Mouse (Mus musculus) left cerebral cortex, postnatal 36 days (tissue): ENCODE measurements around the gene Ccdc194. TPM values are rescaled to one million over a fixed set of nuclear protein-coding genes. Genes with fewer than 3 reads are reported as not detected.
A peak's percentile ranks its signal among the peaks of the same experiment; 100 is the strongest.

Source experiments
- DNase-seq, 2 experiments: peaks; one replicate each; pipeline ENCODE4 v3.0.0; 2021 to 2022; ENCODE audit warnings: low spot score in 2 of 2, mixed read lengths in 1 of 2
- intact Hi-C: fragments of 180-260 bp; cut with DNase I; formaldehyde crosslinking; loops from one replicate; pipeline ENCODE4 v1.15.1; 2025
- total RNA-seq, 2 experiments: library from RNA; stranded (reverse); gene quantifications; 2 replicates each; pipeline ENCODE4 v1.2.3; 2021

The Ccdc194 gene
- total RNA-seq = not detected

GRCm38 (mm10) chr8:71525226-71526050 lies at the start of gene Ccdc194:
Gene Ccdc194 (minus strand): TSS chr8:71525711.
- DNase-seq = no peak
- intact Hi-C loops = no loop called here

- DNase-seq = no peak
These were observed 49.5 kb upstream of the Ccdc194 start for GRCm38 (mm10) chr8:71575020-71575419.

GRCm38 (mm10) chr8:71574426-71574825 lies 48.9 kb upstream of the Ccdc194 start:
- DNase-seq = no peak

More at GRCm38 (mm10) chr8:71575020-71575419, 49.5 kb upstream of the Ccdc194 start:
- intact Hi-C loops = no loop called here

GRCm38 (mm10) chr8:71572847-71573633 lies 47.5 kb upstream of the Ccdc194 start:
- intact Hi-C loops = no loop called here
- DNase-seq = peak; percentile 68 to 75

More at GRCm38 (mm10) chr8:71574426-71574825, 48.9 kb upstream of the Ccdc194 start:
- intact Hi-C loops = no loop called here

GRCm38 (mm10) chr8:71572077-71572476 lies 46.6 kb upstream of the Ccdc194 start:
- no peak for DNase-seq
- intact Hi-C loops = no loop called here

- intact Hi-C loops = no loop called here
- DNase-seq = peak; percentile 94 to 96
These were observed 44.9 kb upstream of the Ccdc194 start for GRCm38 (mm10) chr8:71570291-71570954.

- intact Hi-C loops = loop anchor here (2.0 kb wide), 1 partner anchor 23 kb away; the partner anchor contains the start of gene Pgls
- peak; percentile 91 to 93 for DNase-seq
These were observed 44.1 kb upstream of the Ccdc194 start for GRCm38 (mm10) chr8:71569366-71570290.

- DNase-seq = no peak
- intact Hi-C loops = loop anchor here (2.0 kb wide), 1 partner anchor 24 kb away; the partner anchor contains the start of gene Pgls
These were observed 43.4 kb upstream of the Ccdc194 start for GRCm38 (mm10) chr8:71568941-71569340.

- peak; percentile 50 to 52 for DNase-seq
- intact Hi-C loops = loop anchor here (2.0 kb wide), 1 partner anchor 24 kb away; the partner anchor contains the start of gene Pgls
These were observed 43.0 kb upstream of the Ccdc194 start, which contains the start of gene Slc27a1 for GRCm38 (mm10) chr8:71568387-71568937. Gene Slc27a1 (plus strand): TSS chr8:71568882.

- DNase-seq = no peak
- intact Hi-C loops = no loop called here
These were observed 42.1 kb upstream of the Ccdc194 start for GRCm38 (mm10) chr8:71567587-71567986.

- intact Hi-C loops = no loop called here
- no peak for DNase-seq
These were observed 41.0 kb upstream of the Ccdc194 start, which contains the start of gene Nxnl1 for GRCm38 (mm10) chr8:71566501-71566900. Gene Nxnl1 (minus strand): TSS chr8:71566601.

GRCm38 (mm10) chr8:71563992-71564391 lies 38.5 kb upstream of the Ccdc194 start:
- no peak for DNase-seq
- intact Hi-C loops = loop anchor here (2.0 kb wide), 1 partner anchor 33 kb away; the partner anchor contains the start of gene Fam129c

GRCm38 (mm10) chr8:71562751-71563150 lies 37.2 kb upstream of the Ccdc194 start:
- intact Hi-C loops = loop anchor here (2.0 kb wide), 1 partner anchor 34 kb away; the partner anchor contains the start of gene Fam129c
- DNase-seq = peak; percentile 65 to 67

- DNase-seq = peak; percentile 43 to 47
- intact Hi-C loops = loop anchor here (2.0 kb wide), 1 partner anchor 99 kb away; no protein-coding TSS in a partner anchor
These were observed 35.9 kb upstream of the Ccdc194 start for GRCm38 (mm10) chr8:71561401-71561800.

- no peak for DNase-seq
- intact Hi-C loops = loop anchor here (2.0 kb wide), 1 partner anchor 100 kb away; no protein-coding TSS in a partner anchor
These were observed 35.3 kb upstream of the Ccdc194 start for GRCm38 (mm10) chr8:71560765-71561164.

- DNase-seq = no peak
- intact Hi-C loops = loop anchor here (2.0 kb wide), 1 partner anchor 101 kb away; no protein-coding TSS in a partner anchor
These were observed 34.6 kb upstream of the Ccdc194 start for GRCm38 (mm10) chr8:71560071-71560470.

GRCm38 (mm10) chr8:71558958-71559690 lies 33.6 kb upstream of the Ccdc194 start:
- intact Hi-C loops = no loop called here
- DNase-seq = no peak
